Mouse (Mus musculus) left cerebral cortex, postnatal 36 days (tissue): ENCODE results near the gene Nrap. TPM values are rescaled to one million over a fixed set of nuclear protein-coding genes. Genes with fewer than 3 reads are reported as not detected.

ENCODE experiments used
- DNase-seq, 2 experiments: peaks; one replicate each; pipeline ENCODE4 v3.0.0; 2021 to 2022; ENCODE audit warnings: low spot score in 2 of 2, mixed read lengths in 1 of 2
- intact Hi-C: fragments of 180-260 bp; cut with DNase I; formaldehyde crosslinking; loops from one replicate; pipeline ENCODE4 v1.15.1; 2025
- total RNA-seq, 2 experiments: library from RNA; stranded (reverse); gene quantifications; 2 replicates each; pipeline ENCODE4 v1.2.3; 2021

The Nrap gene
- total RNA-seq, 2 experiments from 2014 or later: 0.64 to 0.66 TPM

GRCm38 (mm10) chr19:56325676-56326075, 64.2 kb downstream of the Nrap start:
- no peak for DNase-seq
- intact Hi-C loops: no loop called here

GRCm38 (mm10) chr19:56321303-56321920, 68.4 kb downstream of the Nrap start:
- intact Hi-C loops: no loop called here
- DNase-seq: no peak

GRCm38 (mm10) chr19:56320186-56320860, 69.5 kb downstream of the Nrap start:
- intact Hi-C loops: no loop called here
- DNase-seq: no peak

GRCm38 (mm10) chr19:56319629-56320028, 70.2 kb downstream of the Nrap start:
- DNase-seq: no peak
- intact Hi-C loops: no loop called here

- intact Hi-C loops: no loop called here
- DNase-seq: no peak
Measured at GRCm38 (mm10) chr19:56319219-56319618, 70.6 kb downstream of the Nrap start.

- intact Hi-C loops: no loop called here
- DNase-seq: no peak
Measured at GRCm38 (mm10) chr19:56316531-56316930, 73.3 kb downstream of the Nrap start.

- peak in 1 of 2 experiments; percentile 15 for DNase-seq
- intact Hi-C loops: no loop called here
Measured at GRCm38 (mm10) chr19:56300835-56301234, 89.0 kb downstream of the Nrap start.

- intact Hi-C loops: no loop called here
Measured at GRCm38 (mm10) chr19:56297264-56297663, 92.6 kb downstream of the Nrap start.

GRCm38 (mm10) chr19:56296668-56297067, 93.2 kb downstream of the Nrap start:
- intact Hi-C loops: no loop called here
- DNase-seq: no peak

More at GRCm38 (mm10) chr19:56297264-56297663, 92.6 kb downstream of the Nrap start:
- DNase-seq: no peak

GRCm38 (mm10) chr19:56294654-56295399, 95.0 kb downstream of the Nrap start:
- peak; percentile 58 to 71 for DNase-seq
- intact Hi-C loops: no loop called here

GRCm38 (mm10) chr19:56292335-56292734, 97.5 kb downstream of the Nrap start:
- intact Hi-C loops: no loop called here
- no peak for DNase-seq

GRCm38 (mm10) chr19:56291898-56292297, 97.9 kb downstream of the Nrap start:
- DNase-seq: no peak
- intact Hi-C loops: no loop called here

- DNase-seq: no peak
- intact Hi-C loops: no loop called here
Measured at GRCm38 (mm10) chr19:56289642-56290041, 100.2 kb downstream of the Nrap start.

- intact Hi-C loops: no loop called here
- no peak for DNase-seq
Measured at GRCm38 (mm10) chr19:56288436-56288835, 101.4 kb downstream of the Nrap start.

GRCm38 (mm10) chr19:56287580-56288367, 102.1 kb downstream of the Nrap start:
- DNase-seq: no peak
- intact Hi-C loops: no loop called here

- no peak for DNase-seq
- intact Hi-C loops: no loop called here
Measured at GRCm38 (mm10) chr19:56286866-56287265, 103.0 kb downstream of the Nrap start, which contains the start of gene Habp2. Gene Habp2, plus strand, starts transcription at chr19:56287137.

GRCm38 (mm10) chr19:56285222-56285621, 104.6 kb downstream of the Nrap start:
- intact Hi-C loops: no loop called here
- no peak for DNase-seq

- intact Hi-C loops: no loop called here
- no peak for DNase-seq
Measured at GRCm38 (mm10) chr19:56278366-56278765, 111.5 kb downstream of the Nrap start.

- intact Hi-C loops: no loop called here
- no peak for DNase-seq
Measured at GRCm38 (mm10) chr19:56277951-56278350, 111.9 kb downstream of the Nrap start.
